Mouse (Mus musculus): ENCODE measurements around the gene Rbfox3.

Gene Rbfox3

GRCm38 (mm10) chr11:118905656-118906055 lies 5.7 kb downstream of the Rbfox3 start:
- peak; percentile 47 for DNase-seq

- no peak for DNase-seq
Observed at GRCm38 (mm10) chr11:118904253-118904652, 7.1 kb downstream of the Rbfox3 start.

GRCm38 (mm10) chr11:118899771-118900545 lies 11.4 kb downstream of the Rbfox3 start:
- DNase-seq, result peak; percentile 51

- peak; percentile 37 for DNase-seq
Observed at GRCm38 (mm10) chr11:118898643-118899042, 12.8 kb downstream of the Rbfox3 start.

GRCm38 (mm10) chr11:118898156-118898555 lies 13.2 kb downstream of the Rbfox3 start:
- DNase-seq, result peak; percentile 37

GRCm38 (mm10) chr11:118897114-118897841 lies 14.1 kb downstream of the Rbfox3 start:
- DNase-seq, result peak; percentile 46

- DNase-seq, result peak; percentile 44
Observed at GRCm38 (mm10) chr11:118896032-118896675, 15.2 kb downstream of the Rbfox3 start.

GRCm38 (mm10) chr11:118894835-118895234 lies 16.6 kb downstream of the Rbfox3 start:
- no peak for DNase-seq

GRCm38 (mm10) chr11:118894196-118894595 lies 17.2 kb downstream of the Rbfox3 start:
- DNase-seq, result peak; percentile 46

- DNase-seq, result peak; percentile 40
Observed at GRCm38 (mm10) chr11:118892876-118893275, 18.5 kb downstream of the Rbfox3 start.

GRCm38 (mm10) chr11:118891516-118891915 lies 19.9 kb downstream of the Rbfox3 start:
- peak; percentile 98 for DNase-seq

- DNase-seq, result no peak
Observed at GRCm38 (mm10) chr11:118890992-118891398, 20.4 kb downstream of the Rbfox3 start.

GRCm38 (mm10) chr11:118890474-118890873 lies 20.9 kb downstream of the Rbfox3 start:
- peak; percentile 34 for DNase-seq

GRCm38 (mm10) chr11:118889500-118889899 lies 21.9 kb downstream of the Rbfox3 start:
- DNase-seq, result peak; percentile 53

GRCm38 (mm10) chr11:118888426-118888825 lies 23.0 kb downstream of the Rbfox3 start:
- DNase-seq, result peak; percentile 49

GRCm38 (mm10) chr11:118887206-118887605 lies 24.2 kb downstream of the Rbfox3 start:
- DNase-seq, result no peak

- DNase-seq, result peak; percentile 42
Observed at GRCm38 (mm10) chr11:118886269-118886965, 25.0 kb downstream of the Rbfox3 start.

- no peak for DNase-seq
Observed at GRCm38 (mm10) chr11:118885604-118886003, 25.8 kb downstream of the Rbfox3 start.

GRCm38 (mm10) chr11:118885135-118885534 lies 26.3 kb downstream of the Rbfox3 start:
- no peak for DNase-seq

GRCm38 (mm10) chr11:118883143-118883542 lies 28.3 kb downstream of the Rbfox3 start:
- peak; percentile 95 for DNase-seq

GRCm38 (mm10) chr11:118881786-118882495 lies 29.5 kb downstream of the Rbfox3 start:
- no peak for DNase-seq

GRCm38 (mm10) chr11:118879466-118880150 lies 31.8 kb downstream of the Rbfox3 start:
- DNase-seq, result peak; percentile 83
